Mouse (Mus musculus) fibroblast of lung, adult 2 months (primary cell): ENCODE results near the gene Srgap1.
"Not testable (repeated sequence)": the region's sequence is repeated elsewhere in the genome, so short reads cannot be mapped to it uniquely, and the experiment has no call there.

Experiments
- DNase-seq: peaks from one replicate; pipeline ENCODE4 v3.0.0-alpha.2; 2011; ENCODE audit warnings: low read depth

Gene Srgap1

DNA sequence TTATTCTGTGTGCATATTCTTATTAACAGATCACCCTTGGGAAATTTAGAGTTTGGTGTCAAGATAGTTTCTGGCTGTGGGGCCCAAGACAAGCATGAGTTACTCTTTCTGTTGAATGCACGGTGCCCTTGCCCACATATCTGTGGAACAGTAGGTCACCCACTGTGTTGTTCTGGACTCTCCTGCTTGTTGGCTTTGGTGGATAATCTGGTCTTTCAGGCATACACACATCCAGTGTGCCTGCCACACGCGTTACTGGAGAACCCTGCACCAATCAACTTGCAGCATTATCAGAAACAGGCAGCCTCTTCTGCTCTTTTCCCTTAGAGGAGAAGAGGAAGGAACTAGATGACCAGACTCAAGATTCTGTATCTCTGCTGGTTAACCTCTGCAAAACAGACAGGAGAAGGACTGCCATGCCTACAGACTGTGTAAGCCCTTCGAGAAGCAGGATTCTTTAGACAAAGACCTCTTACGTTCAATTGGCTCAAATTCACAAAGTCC is 217.3 kb downstream of the Srgap1 start:
- no peak for DNase-seq

DNA sequence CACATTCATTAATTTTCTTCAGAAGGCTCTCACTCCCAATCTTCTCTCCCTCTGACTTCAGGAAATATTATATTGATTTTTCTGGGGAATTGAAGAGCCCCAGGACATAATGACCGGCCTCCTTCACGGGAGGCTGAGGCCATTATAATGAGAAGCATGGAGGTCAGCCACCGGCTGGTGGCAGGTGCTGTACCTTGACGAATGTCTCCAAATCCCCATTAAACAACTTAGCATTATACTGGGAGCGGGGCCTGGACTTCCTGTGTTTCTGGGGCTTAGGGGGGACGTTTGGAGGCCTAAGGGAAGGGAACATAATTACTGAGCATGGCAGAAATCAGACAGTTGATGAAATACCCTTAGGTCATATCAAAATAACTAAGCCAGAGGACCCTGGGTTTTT is 218.1 kb downstream of the Srgap1 start:
- DNase-seq: no peak

DNA sequence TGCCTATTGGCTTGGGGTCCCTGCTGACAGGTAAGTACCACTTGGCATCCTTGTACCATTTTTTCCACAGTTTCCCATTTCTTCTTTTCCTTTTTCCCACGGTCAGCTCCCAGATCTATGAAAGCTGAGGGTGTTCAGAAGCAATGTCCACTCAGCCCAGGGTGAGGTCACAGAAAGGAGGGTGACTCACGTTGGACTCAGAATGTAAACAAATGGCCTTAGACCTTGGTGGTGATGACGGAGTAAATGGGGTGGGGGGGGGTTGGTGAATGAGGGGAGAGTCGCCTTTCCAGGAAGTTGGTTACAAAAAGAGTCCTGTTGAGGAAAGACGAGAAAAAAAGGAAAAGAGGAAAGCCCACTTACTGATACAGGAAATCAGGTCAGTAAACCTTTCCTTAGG is 224.4 kb downstream of the Srgap1 start:
- DNase-seq: no peak

DNA sequence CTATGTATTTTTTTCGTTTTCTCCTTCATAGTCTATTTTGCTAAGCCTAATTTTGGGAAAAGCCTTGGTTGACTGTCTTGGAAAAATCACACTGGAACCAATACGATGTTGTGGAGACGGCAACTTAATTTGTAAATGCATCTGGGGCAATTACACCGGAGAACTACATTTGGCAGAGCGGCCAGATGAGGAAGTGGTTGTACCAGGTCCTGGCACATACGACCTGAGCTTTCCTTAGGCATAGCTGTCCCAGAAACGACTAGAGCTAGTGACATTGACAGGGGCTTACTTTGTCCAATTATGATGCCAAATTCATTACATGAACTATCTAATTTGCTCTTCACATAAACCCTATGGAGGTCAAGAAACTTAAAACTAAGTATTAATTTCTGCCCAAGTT is 226.3 kb downstream of the Srgap1 start:
- DNase-seq: no peak

DNA sequence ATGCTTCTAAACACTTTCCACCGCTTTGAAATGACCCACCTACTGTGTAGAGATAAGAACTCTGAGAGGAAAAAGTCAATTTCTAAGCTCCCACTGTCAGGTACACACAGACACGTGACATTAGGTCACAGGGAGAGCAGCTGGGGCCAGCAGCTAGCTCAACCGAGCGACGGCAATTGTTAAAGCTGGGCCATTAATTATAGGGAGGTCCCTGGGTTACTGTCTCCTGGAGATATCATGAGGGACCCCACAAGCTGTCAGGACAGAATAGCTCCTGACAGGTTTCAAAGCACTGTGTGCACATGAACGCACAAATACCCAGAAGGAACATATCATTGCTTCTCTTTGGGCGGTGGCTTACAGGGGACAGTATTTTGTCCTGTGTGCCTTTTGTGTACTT is 229.1 kb downstream of the Srgap1 start:
- no peak for DNase-seq

DNA sequence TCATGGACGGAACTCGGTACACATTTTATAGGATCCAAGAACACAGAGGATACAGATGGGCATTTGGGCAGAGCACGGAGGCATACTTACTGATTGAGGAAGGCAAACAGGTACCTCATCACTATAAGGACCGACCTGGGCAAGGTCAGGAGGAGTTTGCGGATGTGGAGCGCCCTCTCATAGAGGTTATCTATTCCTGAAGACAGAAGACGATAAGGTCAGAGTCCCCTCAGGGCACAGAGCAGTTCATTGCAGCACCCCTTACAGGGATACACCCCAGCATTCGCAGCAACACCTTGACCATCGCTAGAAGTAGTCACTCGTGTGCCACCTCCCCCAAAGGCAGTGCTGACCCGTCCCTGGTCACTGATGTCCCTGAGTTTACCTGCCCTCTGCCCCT is 239.3 kb downstream of the Srgap1 start:
- DNase-seq: no peak

DNA sequence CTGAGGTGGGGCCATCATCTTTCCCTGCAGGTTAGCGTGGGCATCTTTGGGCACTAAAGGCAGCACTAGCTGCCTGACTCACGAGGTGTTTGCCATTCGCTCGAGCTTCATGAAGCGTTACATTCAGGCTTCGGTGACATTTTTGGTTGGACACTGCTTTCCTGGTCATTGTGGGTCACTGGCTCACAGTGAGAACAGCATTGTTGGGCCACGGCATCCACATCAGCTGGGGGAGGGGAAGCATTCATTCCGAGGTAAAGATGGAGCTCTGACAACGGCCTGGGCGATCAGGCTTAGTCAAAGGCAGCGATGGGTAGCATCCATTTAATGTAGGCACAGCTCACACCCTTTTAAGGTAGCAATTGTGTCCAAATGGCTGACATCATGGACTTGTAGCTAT is 240.3 kb downstream of the Srgap1 start:
- no peak for DNase-seq

DNA sequence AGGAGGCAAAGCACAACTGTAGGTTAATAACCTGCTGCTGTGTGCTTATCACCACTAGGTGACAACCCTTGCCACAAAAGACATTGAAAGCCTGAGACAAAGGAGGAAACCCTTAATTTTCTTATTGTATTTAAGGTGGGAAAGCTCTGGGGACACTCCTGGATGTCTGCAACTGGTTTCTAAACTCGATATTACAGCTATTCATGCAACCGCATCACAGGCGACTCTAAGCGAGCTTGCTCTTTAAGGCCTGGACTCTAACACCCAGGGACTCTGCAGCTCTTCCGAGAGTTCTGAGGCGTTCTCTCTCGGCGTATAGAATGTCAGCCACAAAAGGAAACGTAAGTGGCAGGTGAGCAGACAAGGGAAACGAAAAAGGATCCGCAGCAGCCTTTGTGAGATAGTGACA is 241.2 kb downstream of the Srgap1 start:
- no peak for DNase-seq

DNA sequence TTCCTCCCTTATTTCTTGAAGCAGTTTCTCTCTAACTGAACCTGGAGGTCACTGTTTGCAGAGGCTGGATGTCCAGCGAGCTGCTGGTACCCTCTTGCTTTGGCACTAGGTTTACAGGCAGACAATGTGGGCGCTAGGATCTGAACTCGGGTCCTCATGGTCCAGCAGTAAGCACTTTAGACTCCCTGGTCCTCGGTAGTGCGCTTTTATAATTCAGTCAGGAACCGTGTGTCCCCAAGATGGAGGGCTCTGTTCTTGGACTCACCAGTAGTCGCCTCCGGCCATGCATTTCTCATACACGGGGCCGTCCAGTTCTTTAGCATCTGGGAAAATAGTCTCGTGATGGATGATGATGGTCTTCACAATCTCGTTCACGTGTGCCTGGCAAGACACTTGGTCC is 242.6 kb downstream of the Srgap1 start:
- DNase-seq: no peak

DNA sequence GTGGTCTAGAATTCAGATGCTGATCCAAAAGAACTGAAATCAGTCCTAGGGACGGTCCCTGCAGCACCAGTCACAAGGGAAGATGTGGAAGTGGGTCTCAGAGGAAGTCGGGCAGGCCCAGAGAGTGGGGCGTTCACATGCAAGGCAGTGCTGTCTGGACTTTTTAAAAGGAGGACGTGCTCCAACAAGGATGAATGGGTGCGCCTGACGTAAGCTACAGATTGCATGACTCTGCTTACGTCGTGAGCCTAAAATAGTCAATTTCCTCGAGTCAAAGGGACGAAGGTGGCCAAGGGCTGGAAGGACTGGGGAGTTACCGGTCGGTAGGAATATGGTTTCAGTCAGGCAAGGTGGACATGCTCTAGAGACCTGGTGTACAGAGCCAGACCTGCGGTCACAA is 247.1 kb downstream of the Srgap1 start:
- no peak for DNase-seq

DNA sequence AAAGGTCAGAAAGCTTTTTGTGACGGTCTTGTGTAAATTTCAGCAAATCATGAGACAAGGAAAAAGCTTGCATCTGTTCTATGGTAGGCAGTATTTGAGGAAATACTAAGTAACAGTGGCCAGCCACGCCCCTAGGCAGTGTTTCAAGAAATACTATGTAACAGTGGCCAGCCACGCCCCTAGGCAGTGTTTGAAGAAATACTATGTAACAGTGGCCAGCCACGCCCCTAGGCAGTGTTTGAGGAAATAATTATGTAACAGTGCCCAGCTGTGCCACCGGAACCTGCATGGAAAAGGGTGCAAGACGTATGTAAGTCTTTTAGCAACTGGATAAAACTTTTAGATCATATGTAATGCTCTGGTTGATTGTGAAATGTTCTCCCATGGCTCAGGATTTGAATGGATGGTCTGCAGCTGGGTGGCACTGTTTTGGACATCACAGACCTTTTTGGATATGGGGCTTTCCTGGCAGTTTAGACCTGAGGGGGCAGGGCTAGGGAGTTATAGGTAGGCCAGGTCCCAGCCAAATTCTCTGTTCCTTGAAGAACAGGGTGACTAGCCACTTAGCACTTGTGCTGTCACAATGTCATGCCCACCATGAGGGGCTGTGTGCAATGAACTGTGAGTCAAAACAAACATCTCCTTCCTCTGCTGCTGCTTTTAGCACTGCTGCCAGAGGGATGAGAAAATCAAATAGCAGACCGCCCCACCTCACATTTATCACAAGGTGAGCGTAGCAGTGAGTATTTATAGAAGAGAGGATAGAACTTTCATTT is 250.9 kb downstream of the Srgap1 start:
- DNase-seq: no peak

DNA sequence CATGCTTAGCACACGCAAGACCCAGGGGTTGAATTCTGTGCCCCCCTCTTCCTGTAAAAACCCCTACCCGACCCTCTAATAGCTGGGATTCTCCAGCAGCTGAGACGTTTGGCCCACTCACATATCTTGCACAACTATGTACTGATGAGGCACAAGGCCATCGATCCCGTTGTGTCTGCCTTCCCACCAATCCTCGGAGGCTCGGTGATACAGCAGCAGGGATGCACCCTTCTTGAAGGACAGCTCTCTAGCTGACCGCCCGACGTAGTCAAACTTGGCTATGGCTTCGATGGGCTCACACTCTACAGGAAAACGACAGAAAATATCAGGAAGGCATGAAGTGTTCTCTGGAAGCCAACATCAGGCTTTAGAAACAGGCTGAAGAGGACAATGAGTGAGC is 252.6 kb downstream of the Srgap1 start:
- DNase-seq: no peak

DNA sequence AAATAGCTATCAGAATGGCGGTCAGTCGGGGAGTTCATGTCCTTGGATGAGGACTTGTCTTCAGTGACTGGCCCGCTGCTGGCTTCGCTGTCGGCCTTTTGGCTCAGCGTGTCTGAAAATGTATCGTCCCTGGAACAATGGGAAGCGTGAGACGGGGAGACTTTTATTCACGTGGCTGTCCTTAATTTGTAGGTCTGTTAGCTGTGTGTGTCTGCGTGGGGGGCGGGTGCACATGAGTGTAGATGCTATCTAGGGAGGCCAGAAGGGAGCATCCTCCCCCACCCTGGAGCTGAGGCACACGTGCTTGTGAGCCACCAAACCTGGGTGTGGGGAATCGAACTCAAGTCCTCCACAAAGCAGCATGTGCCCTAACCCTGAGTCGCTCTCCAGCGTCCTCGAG is 254.5 kb downstream of the Srgap1 start:
- no peak for DNase-seq

DNA sequence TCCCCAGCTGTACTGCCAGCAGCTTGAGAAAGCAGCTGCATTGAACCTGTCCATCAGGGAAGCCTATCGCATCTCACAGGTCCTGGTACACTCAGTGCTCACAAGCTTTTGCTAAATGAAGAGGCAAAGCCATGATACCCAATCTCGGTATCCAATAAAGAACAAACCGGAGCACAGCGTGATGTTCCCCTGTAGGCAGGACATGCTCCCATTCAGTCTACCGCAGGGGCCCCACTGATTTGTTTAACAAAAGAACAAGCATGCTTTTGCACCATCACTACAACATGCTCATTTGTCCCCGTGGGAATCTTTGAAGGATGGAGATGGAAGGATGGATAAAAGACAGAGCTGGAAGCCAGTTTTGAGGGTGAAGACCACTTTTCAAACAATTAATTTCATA is 257.0 kb downstream of the Srgap1 start:
- no peak for DNase-seq

DNA sequence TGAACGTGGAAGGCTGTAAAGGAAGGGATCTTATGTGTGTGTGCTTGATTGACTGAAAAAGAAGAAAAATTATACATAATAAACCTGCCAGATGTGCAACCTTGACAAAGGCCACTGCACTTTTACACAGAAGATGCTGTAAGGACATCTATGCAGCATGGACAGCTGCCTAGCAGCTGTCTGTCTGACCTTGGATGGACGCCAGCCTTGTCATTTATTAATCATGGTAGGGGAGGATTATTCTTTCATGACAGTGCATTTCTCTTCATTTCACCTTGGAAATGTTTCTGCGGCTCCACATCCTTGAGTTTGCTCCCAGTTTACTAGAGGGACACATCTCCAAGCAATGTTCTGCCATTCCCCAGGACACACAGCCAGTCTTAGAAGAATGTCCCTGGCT is 258.6 kb downstream of the Srgap1 start:
- DNase-seq: no peak

DNA sequence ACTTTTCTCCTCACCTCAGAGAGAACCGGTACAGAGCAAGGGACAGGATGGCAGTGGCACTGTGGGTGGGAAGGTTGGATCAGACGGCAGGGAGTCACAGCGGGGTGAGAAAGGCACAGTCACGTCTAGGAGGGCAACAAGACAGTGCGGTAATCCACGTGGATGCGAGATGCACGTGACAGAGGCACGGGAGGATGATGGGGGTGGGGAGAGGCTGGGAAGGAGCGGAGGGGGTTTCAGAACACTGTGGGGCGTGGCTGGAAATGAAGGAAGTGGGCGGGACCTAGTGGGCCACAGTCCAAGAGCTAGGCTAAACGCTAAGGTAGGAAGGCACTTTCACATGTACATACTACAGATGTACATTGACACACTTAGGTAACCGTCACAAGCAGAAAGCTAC is 266.0 kb downstream of the Srgap1 start:
- DNase-seq: no peak

DNA sequence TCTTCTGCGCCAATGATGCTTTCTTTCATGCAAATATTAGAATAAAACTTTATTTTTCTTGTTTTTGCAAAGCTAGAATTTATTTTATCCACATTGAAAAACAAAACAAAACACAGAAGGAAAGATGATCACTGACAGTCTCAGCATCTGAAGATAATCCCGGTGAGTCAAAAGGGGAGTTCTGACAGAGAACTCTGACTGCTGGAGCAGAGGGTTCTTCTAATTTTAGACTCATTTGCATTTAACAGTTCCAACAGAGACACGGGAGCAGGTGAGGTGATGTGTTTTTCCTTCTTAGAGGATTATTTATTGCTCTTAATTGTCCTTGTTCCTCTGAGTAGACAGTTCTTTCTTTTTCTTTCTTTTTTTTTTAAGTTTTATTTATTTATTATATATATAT is 271.1 kb downstream of the Srgap1 start:
- no peak for DNase-seq

DNA sequence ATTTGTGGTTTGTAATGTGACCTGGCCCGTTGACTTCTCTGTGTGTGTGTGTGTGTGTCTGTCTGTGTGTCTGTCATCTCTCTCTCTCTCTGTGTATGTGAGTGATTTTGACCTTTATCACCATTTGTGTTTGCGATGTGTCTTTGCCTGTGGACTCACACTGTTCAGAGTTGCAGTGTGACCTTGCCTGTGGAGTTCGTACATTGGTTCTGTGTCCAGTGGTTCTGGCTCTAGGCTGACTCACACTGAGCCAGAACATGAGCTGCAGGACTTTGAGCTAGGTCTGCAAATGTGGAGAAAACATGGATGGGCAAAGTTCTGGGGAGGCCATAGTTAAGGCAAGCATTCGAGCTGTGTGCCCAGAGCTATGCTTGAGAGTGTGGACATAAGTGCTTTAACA is 273.3 kb downstream of the Srgap1 start:
- no peak for DNase-seq

DNA sequence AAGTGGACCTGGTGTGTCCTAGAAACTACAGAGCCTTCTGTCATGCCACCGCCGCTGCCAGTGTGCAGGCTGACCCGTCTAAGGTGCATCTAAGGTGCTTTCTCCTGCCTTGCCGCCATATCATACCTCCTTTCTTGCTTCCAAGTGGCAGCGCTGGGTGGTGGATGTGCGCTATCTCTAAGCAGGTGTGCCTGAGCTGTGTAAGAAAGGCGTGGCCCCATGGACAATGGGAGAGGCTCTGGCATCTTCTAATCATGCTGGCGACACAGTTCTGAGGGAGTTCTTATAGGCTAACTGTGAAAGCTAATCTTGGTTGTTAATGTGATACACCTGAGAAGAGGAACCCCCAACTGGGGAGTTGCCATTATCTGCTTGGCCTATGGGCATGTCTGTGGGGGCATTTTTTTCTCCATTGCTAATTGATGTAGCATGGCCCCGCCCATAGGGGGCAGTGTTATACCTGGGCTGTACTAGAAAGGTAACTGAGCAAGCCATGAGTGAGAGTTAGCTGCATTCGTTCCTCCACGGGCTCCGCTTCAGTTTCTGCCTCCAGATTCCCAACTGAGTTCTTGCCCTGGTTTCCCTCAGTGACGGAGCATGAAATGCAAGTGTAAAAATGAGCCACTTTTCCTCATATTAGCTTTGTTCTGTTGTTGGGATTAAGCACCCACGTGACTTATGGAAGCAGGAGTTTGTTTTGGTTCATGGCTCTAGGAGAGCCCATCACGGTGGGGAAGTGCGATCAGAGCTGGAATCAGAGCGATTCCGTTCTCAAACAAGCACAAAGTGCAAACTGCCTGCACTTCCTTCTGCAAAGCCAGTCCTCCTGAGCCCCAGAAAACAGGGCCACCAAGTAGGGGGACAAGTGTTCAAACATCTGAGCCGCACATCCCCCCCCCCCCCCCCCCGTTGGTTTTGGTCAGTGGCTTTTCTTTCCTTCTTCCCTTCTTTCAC is 276.2 kb downstream of the Srgap1 start:
- no peak for DNase-seq

DNA sequence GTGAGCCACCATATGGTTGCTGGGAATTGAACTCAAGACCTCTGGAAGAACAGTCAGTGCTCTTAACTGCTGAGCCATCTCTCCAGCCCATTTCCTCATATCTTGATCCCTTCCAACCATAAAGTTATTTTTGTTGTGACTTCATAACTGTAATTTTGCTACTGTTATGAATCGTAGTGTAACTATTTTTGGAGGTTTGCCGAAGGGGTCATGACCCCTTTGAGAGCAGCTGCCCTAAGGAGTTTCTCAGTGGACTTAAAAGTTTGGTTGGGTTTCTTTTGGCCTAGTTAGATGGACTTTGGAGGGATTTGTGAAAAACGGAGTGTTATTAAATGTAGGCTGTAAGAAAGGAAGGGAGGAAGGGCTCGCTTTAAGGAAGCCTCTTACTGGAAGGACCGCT is 277.4 kb downstream of the Srgap1 start:
- DNase-seq: no peak

DNA sequence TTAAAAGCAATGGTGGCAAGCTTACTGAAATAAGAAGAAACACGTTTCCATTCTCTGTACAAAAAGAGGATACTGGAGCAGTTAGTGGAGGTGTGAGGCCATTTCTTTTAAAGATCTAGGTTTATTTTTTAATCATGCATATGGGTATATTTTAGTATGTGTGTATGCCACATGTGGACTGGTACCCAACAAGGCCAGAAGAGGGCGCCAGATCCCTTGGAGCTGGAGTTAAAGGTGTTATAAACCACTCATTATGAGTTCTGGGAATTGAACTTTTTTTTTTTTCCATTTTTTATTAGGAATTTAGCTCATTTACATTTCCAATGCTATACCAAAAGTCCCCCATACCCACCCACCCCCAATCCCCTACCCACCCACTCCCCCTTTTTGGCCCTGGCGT is 279.8 kb downstream of the Srgap1 start:
- DNase-seq: not testable (repeated sequence)

DNA sequence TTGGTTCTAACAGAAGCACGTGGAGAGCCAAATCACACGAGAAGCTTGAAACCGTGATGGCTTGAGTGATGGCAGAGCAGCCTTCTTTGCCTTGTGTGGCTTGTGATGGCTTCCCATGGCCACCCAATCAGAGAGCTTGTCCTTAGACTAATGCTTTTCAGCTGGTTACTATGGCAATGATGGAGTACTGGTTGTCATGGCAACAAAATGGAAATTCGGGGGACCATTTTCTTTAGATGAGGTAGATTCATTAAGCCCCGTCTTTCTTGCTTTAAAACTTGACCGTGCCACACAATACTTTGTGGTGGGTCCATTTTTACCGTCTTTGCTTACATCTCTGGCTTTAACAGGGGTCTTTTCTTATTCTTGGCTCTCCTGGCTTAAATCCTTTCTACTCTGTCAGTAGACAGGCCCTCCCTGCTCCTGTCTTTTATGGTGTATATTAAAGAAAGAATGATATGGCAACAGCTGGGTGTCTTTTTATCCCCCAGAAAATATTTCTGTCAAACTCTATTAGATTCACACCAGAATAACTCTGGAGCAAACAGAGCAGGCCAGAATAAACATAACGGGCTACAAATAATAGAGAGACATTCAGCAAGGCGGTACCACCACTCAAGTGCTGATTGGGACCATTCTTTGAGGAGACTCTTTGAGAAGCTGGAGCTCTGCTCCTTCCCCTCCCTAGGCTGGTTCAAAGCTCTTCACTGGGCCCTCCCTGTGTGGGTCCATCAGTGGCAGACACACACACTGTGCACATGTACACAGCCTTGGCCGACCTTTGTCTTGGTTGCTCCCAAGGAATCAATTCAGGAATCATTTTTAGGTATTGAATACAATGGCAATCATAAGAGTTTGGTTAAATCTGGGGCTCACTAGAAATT is 281.7 kb downstream of the Srgap1 start:
- no peak for DNase-seq
